Mouse (Mus musculus) lung, postnatal 0 days (tissue): ENCODE measurements at regions not wholly inside any gene's neighbourhood (a gene's known extent, or its start where the extent isn't known, plus 50 kb on each side); places are given as distances from the start of the nearest gene placed in this dataset.

Experiments used
- CTCF ChIP-seq: IDR thresholded peaks from 2 replicates; pipeline ENCODE4 v1.5.1; 2016; ENCODE audit warnings: antibody characterized with exemption, mild to moderate bottlenecking
- EP300 ChIP-seq: IDR thresholded peaks from 2 replicates; pipeline ENCODE4 v1.6.1; 2016; ENCODE audit warnings: antibody characterized with exemption, mild to moderate bottlenecking, control low read depth

GRCm38 (mm10) chr5:132621751-132622150 is 78.6 kb upstream of the Auts2 start:
- no peak for TF ChIP-seq EP300
- no peak for TF ChIP-seq CTCF
